Mouse (Mus musculus): ENCODE results near the gene Slc36a2.

DNA sequence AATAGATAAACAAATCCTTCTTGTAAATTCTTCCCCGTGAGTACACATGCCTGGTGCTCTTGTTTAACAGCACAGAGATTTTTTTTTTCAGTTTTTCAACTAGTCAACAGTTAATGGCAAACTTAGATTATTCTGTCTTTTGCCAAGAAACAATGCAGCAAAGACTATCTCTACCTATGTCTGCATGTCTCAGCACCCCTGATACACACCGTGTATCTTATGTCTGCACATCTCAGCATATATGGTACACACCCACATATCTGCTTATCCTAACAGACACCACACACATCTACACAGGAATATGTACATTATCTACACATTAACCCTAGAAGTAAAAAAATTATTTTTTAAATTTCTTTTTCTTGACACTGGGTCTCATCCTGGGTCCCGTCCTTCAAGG, 58.2 kb downstream of the Slc36a2 start:
- TF ChIP-seq CTCF (IDR thresholded peaks at IDR 0.05; ENCODE audit: insufficient read depth, low read depth, low read length) (no peak), POLR2A (IDR thresholded peaks at IDR 0.05; ENCODE audit: insufficient read depth, low read depth, low read length) (no peak)
